Mouse (Mus musculus) bone marrow, adult 2 months (tissue): ENCODE measurements at regions not wholly inside any gene's neighbourhood (a gene's known extent, or its start where the extent isn't known, plus 50 kb on each side); places are given as distances from the start of the nearest gene placed in this dataset.
"Not testable (repeated sequence)": the region's sequence is repeated elsewhere in the genome, so short reads cannot be mapped to it uniquely, and the experiment has no call there.

Experiments
- H3K27ac ChIP-seq: fragments of 200-500 bp; 2 replicates; pipeline ENCODE4 v1.5.1; 2012; ENCODE audit warnings: low read depth, mild to moderate bottlenecking, control low read depth, inconsistent platforms, low read length; ENCODE audit not compliant: control insufficient read depth, poor library complexity, insufficient read depth
- H3K4me1 ChIP-seq: fragments of 200-500 bp; 2 replicates; pipeline ENCODE4 v1.6.1; 2011; ENCODE audit warnings: low read length; ENCODE audit not compliant: control insufficient read depth, insufficient read depth
- H3K4me3 ChIP-seq: fragments of 200-500 bp; replicated peaks from 2 replicates; pipeline ENCODE3; 2011; ENCODE audit warnings: mild to moderate bottlenecking, low read depth, low read length, control low read depth; ENCODE audit not compliant: control insufficient read depth
- CTCF ChIP-seq: fragments of 200-500 bp; IDR thresholded peaks from 2 replicates; pipeline ENCODE4 v1.5.1; 2011; ENCODE audit warnings: low read length, control low read depth; ENCODE audit not compliant: control insufficient read depth, insufficient read depth
- POLR2A ChIP-seq: fragments of 200-500 bp; IDR thresholded peaks from 2 replicates; pipeline ENCODE4 v1.6.1; 2011; ENCODE audit warnings: low read depth, mild to moderate bottlenecking, control low read depth, low read length, borderline replicate concordance; ENCODE audit not compliant: control insufficient read depth
- WGBS: fragments of 180-500 bp; shearing (Covaris S2); methylation state at CpG from one replicate; pipeline ENCODE4 v1.1.7; 2018; 5-methylcytosine and 5-hydroxymethylcytosine counted together

GRCm38 (mm10) chr3:40405095-40405948 is 125.8 kb upstream of the Intu start:
- WGBS, result 82% methylated on average over 18 of the region's 18 CpGs
- H3K4me1 ChIP-seq, result no peaks in the 10 kb centered on the region

GRCm38 (mm10) chr3:40405949-40406236 is 125.2 kb upstream of the Intu start:
- no peak overlapping the region for H3K4me3 ChIP-seq
- no peak overlapping the region for H3K27ac ChIP-seq
- no peaks in the 10 kb centered on the region for H3K4me1 ChIP-seq
- 81% methylated on average over 2 of the region's 2 CpGs for WGBS
- no peak for TF ChIP-seq CTCF
- no peak for TF ChIP-seq POLR2A

More at GRCm38 (mm10) chr3:40405095-40405948, 125.8 kb upstream of the Intu start:
- Histone ChIP-seq H3K4me3 (no peak overlapping the region), H3K27ac (no peak overlapping the region)
- TF ChIP-seq CTCF (no peak), POLR2A (no peak)

GRCm38 (mm10) chr3:40408921-40409488 is 122.1 kb upstream of the Intu start:
- Histone ChIP-seq H3K27ac (no peak overlapping the region), H3K4me3 (no peak overlapping the region), H3K4me1 (no peaks in the 10 kb centered on the region)
- TF ChIP-seq CTCF (no peak), POLR2A (no peak)
- 80% methylated on average over 5 of the region's 5 CpGs for whole genome bisulfite sequencing

- Histone ChIP-seq H3K4me3 (no peak overlapping the region), H3K4me1 (no peaks in the 10 kb centered on the region), H3K27ac (no peak overlapping the region)
- 52% methylated on average over 4 of the region's 4 CpGs for WGBS
- TF ChIP-seq CTCF, result no peak
- no peak for TF ChIP-seq POLR2A
Observed at GRCm38 (mm10) chr3:40410749-40411310, 120.3 kb upstream of the Intu start.

GRCm38 (mm10) chr3:40425183-40425844 is 105.8 kb upstream of the Intu start:
- not testable (repeated sequence) for H3K4me1 ChIP-seq, H3K4me3 ChIP-seq, H3K27ac ChIP-seq
- WGBS, result 67% methylated on average over 18 of the region's 18 CpGs

GRCm38 (mm10) chr3:40426070-40426469 is 105.0 kb upstream of the Intu start:
- no peak overlapping the region for H3K27ac ChIP-seq
- TF ChIP-seq CTCF (no peak), POLR2A (no peak)
- 79% methylated on average over 4 of the region's 4 CpGs for WGBS
- no peaks in the 10 kb centered on the region; the same call in 1 of the 2 replicates for H3K4me1 ChIP-seq
- no peak overlapping the region for H3K4me3 ChIP-seq

GRCm38 (mm10) chr3:40428021-40428420 is 103.1 kb upstream of the Intu start:
- H3K4me1 ChIP-seq, result no peaks in the 10 kb centered on the region; the same call in 1 of the 2 replicates
- no peak overlapping the region for H3K4me3 ChIP-seq
- WGBS, result 79% methylated on average over 5 of the region's 5 CpGs
- no peak overlapping the region for H3K27ac ChIP-seq
- TF ChIP-seq POLR2A, result no peak
- TF ChIP-seq CTCF, result no peak

GRCm38 (mm10) chr3:40438251-40438650 is 92.8 kb upstream of the Intu start:
- Histone ChIP-seq H3K4me1 (no peaks in the 10 kb centered on the region), H3K27ac (no peak overlapping the region), H3K4me3 (no peak overlapping the region)
- TF ChIP-seq CTCF (no peak), POLR2A (no peak)
- 86% methylated on average over 4 of the region's 4 CpGs for WGBS
